Mouse (Mus musculus): ENCODE measurements around the gene Cyba.

- TF ChIP-seq EP300 (IDR thresholded peaks at IDR 0.05; ENCODE audit: low read depth) (no peak), CTCF (IDR thresholded peaks at IDR 0.05; ENCODE audit: low read depth) (no peak)
Measured at GRCm38 (mm10) chr8:122474951-122475560, 42.3 kb upstream of the Cyba start.

Data from liver, postnatal 0 days (tissue).